Mouse (Mus musculus) neural tube, embryonic 15.5 days (tissue): ENCODE results near the gene Foxn3. TPM values are rescaled to one million over a fixed set of nuclear protein-coding genes. Genes with fewer than 3 reads are reported as not detected.

ENCODE experiments used
- ATAC-seq: fragments of 200-750 bp; cut with Nextera tagmentation; 2 replicates; pipeline ENCODE4 v1.8.0; 2017; ENCODE audit warnings: mild to moderate bottlenecking, moderate TSS enrichment, moderate library complexity; ENCODE audit not compliant: low FRiP score
- H3K27ac ChIP-seq: fragments of 300-500 bp; sonication (generic); replicated peaks from 2 replicates; pipeline ENCODE4 v1.5.1; 2015; ENCODE audit warnings: mild to moderate bottlenecking, inconsistent platforms
- H3K27me3 ChIP-seq: fragments of 300-500 bp; sonication (generic); replicated peaks from 2 replicates; pipeline ENCODE4 v1.6.1; 2015; ENCODE audit warnings: inconsistent platforms
- H3K36me3 ChIP-seq: fragments of 300-500 bp; sonication (generic); 2 replicates; pipeline ENCODE4 v1.6.1; 2015; ENCODE audit warnings: inconsistent platforms
- H3K4me1 ChIP-seq: fragments of 300-500 bp; sonication (generic); 2 replicates; pipeline ENCODE4 v1.6.1; 2015; ENCODE audit warnings: inconsistent platforms
- H3K4me2 ChIP-seq: fragments of 300-500 bp; sonication (generic); 2 replicates; pipeline ENCODE4 v1.6.1; 2015; ENCODE audit warnings: inconsistent platforms, mild to moderate bottlenecking, moderate library complexity
- H3K4me3 ChIP-seq: fragments of 300-500 bp; sonication (generic); replicated peaks from 2 replicates; pipeline ENCODE4 v1.5.1; 2015; ENCODE audit warnings: mild to moderate bottlenecking, inconsistent platforms
- H3K9ac ChIP-seq: fragments of 300-500 bp; sonication (generic); replicated peaks from 2 replicates; pipeline ENCODE4 v1.6.1; 2015; ENCODE audit warnings: mild to moderate bottlenecking, inconsistent platforms
- H3K9me3 ChIP-seq: fragments of 300-500 bp; sonication (generic); replicated peaks from 2 replicates; pipeline ENCODE4 v1.6.1; 2016; ENCODE audit warnings: inconsistent platforms
- WGBS: fragments of 180-500 bp; shearing (Covaris S2); methylation state at CpG from one replicate; pipeline ENCODE4 v1.1.7; 2015; ENCODE audit warnings: mixed read lengths; 5-methylcytosine and 5-hydroxymethylcytosine counted together
- polyA plus RNA-seq: library from polyadenylated mRNA; unstranded; fragments of >200 nt; fragmentation: Nextera tagmentation; extraction: Ambion mirVana; gene quantifications from 2 replicates; pipeline ENCODE4 v1.2.1, GENCODE M21; 2015

The Foxn3 gene
- polyA plus RNA-seq, 1 experiment from 2014 or later, result 84.4 TPM

DNA sequence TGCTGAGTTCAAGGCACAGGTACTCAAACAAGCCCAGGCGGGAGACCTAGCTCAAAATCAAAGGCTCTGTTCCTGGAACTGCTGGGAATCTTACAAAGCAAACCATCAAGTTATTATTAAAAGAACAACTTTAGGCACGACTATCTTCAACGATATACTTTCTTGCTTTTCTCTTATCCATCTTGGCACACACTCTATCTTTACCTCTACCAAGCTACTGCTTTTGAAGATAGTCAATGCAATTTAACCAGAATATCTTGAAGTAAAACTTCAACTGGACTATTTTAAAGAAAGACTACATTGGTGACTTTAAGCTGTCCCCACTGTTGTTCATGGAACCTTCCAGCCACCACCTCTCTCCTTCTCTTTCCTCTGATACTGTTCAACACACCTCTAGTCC is 185.7 kb downstream of the Foxn3 start:
- H3K27me3 ChIP-seq, result no peaks in the 10 kb centered on the region
- 0 out of 2 replicates have a peak, but pooled peaks cover 1% of the 10 kb centered on the region for H3K36me3 ChIP-seq
- no peak overlapping the region for H3K4me3 ChIP-seq
- no peak for ATAC-seq
- no peak overlapping the region for H3K27ac ChIP-seq
- H3K4me1 ChIP-seq, result peaks cover 64% of the 10 kb centered on the region
- H3K9ac ChIP-seq, result no peak overlapping the region
- H3K9me3 ChIP-seq, result no peaks in the 10 kb centered on the region
- no peak overlapping the region for H3K4me2 ChIP-seq
- 74% methylated on average over 3 of the region's 3 CpGs for WGBS

DNA sequence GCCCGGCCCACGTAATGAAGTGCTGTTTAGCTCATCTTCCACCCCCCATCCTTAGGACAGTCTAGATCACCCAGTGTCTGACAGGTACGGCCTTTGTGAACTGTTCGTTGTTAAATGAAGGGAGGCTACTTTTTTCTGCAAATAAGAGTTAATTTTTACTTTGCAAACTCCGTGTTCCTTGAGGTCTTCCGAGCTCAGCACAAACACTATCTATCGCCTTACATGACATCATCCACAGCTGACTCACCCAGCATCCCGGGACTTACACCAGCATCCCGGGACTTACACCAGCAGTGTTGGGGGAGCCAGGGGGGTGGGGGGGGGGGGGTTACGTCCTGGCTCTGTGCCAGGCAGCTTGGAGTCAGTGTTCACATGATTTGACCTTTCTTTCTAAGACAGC is 186.3 kb downstream of the Foxn3 start:
- Histone ChIP-seq H3K9me3 (no peaks in the 10 kb centered on the region), H3K27me3 (no peaks in the 10 kb centered on the region), H3K4me2 (no peak overlapping the region), H3K9ac (no peak overlapping the region), H3K4me3 (no peak overlapping the region), H3K36me3 (no peaks in the 10 kb centered on the region), H3K4me1 (peaks cover 64% of the 10 kb centered on the region), H3K27ac (no peak overlapping the region)
- WGBS, result 86% methylated on average over 10 of the region's 10 CpGs
- no peak for ATAC-seq

DNA sequence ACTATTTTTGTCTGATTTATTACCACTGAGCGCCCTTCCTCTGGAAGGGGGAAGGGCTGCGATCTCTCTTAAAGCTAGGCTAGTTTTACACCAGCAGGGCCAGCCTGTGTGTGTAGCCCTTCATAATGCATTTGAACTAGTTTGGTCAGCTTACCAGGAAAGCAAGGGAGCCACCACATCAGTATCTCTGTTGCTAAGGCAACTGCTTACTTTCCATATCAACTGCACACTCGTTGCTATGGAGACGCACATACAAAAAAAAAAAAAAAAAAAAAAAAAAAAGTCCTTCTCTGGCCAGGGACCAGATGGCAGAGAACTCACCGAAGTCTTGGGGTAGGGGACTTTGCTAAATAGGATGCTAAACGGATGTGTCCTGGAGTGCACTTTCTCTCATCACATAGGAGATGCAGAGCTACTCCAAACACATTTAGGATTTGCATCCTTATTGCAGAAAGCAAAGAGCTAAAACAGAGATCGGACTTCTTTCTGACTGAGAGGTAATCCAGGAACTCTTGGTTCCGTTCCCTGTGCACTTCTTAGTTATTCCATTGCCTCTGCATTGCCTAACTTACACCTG is 187.4 kb downstream of the Foxn3 start:
- Histone ChIP-seq H3K9me3 (no peaks in the 10 kb centered on the region), H3K9ac (no peak overlapping the region), H3K27me3 (no peaks in the 10 kb centered on the region), H3K4me1 (peaks cover 61% of the 10 kb centered on the region), H3K27ac (0 out of 2 replicates have a peak overlapping the region, but pooled peaks have one; percentile 41), H3K4me2 (no peak overlapping the region), H3K4me3 (no peak overlapping the region), H3K36me3 (no peaks in the 10 kb centered on the region)
- 60% methylated on average over 8 of the region's 8 CpGs for WGBS
- ATAC-seq, result peak; percentile 60

DNA sequence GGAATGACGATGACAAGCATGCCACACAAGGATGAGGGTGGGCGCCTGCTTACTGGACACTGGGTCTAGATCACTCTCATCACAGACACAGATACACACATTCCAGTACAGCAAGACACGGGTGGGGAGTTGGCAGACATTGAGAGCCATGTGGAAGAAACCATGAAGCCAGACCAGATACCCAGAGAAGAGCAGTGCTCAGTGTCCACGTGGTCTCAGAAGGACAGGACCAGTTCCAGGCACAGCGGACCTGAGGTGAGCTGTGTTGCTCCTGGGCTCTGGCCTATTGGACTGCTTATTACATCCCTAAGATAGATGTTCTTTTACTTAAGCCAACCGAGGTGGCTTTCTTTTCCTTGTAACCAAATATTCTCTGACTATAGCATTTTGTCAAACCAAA is 188.0 kb downstream of the Foxn3 start:
- WGBS, result 88% methylated on average over 6 of the region's 6 CpGs
- H3K4me1 ChIP-seq, result peaks cover 61% of the 10 kb centered on the region
- no peak overlapping the region for H3K4me2 ChIP-seq
- no peak overlapping the region for H3K4me3 ChIP-seq
- no peaks in the 10 kb centered on the region for H3K27me3 ChIP-seq
- no peaks in the 10 kb centered on the region for H3K36me3 ChIP-seq
- no peaks in the 10 kb centered on the region for H3K9me3 ChIP-seq
- peak; percentile 21; the same call in 1 of the 2 replicates for ATAC-seq
- no peak overlapping the region for H3K9ac ChIP-seq
- peak overlapping the region; percentile 41; the same call in 1 of the 2 replicates for H3K27ac ChIP-seq

DNA sequence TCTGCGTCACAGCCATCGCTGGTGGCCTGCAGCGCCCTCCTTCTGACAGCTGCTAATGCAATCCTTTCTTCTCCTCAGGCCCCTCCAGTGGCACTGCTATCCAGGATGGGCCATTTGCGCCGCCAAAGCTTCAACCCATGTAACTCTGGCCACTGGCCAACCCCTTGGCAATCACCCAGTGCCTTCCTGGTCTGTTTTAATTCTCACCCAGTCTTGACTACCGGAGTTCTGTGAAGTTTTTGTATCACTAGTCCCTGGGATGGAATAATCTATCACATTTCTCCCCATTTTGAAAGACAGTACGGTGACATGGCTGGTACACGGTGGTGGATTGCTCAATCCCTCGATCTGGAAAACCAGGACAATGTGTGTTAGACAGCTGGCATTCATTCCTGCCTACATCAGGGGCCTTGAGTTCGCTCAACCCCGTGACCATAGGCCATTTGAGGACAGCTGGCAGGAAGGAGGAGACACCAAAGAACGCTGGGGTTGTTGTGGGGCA is 189.2 kb downstream of the Foxn3 start:
- no peak overlapping the region for H3K9ac ChIP-seq
- H3K4me2 ChIP-seq, result no peak overlapping the region
- H3K27ac ChIP-seq, result 0 out of 2 replicates have a peak overlapping the region, but pooled peaks have one; percentile 6
- H3K36me3 ChIP-seq, result no peaks in the 10 kb centered on the region
- H3K27me3 ChIP-seq, result no peaks in the 10 kb centered on the region
- H3K9me3 ChIP-seq, result no peaks in the 10 kb centered on the region
- peaks cover 62% of the 10 kb centered on the region for H3K4me1 ChIP-seq
- H3K4me3 ChIP-seq, result no peak overlapping the region
- WGBS, result 66% methylated on average over 12 of the region's 12 CpGs
- ATAC-seq, result no peak

DNA sequence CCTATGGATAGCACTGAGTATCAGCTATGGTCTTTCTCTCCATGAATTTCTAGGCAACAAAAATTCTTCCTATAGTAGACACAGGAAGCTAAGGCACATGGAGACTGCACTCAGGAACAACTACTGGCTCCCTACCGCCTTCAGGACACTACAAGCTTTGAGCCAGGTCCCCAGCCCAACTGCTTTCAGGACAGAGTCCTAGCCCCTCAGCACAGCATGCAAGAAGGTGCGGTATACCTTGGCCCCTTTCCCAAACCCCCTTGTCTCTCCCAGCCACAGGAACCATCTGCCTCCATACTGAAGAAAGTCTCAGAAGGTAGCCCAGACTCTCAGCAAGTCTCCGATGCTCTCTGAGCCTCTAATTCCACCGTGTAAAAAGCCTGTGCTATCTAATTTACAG is 189.8 kb downstream of the Foxn3 start:
- Histone ChIP-seq H3K4me2 (no peak overlapping the region), H3K27me3 (no peaks in the 10 kb centered on the region), H3K36me3 (no peaks in the 10 kb centered on the region), H3K4me1 (peaks cover 56% of the 10 kb centered on the region), H3K4me3 (no peak overlapping the region), H3K9ac (no peak overlapping the region), H3K9me3 (no peaks in the 10 kb centered on the region), H3K27ac (0 out of 2 replicates have a peak overlapping the region, but pooled peaks have one; percentile 6)
- WGBS, result 70% methylated on average over 4 of the region's 4 CpGs
- no peak for ATAC-seq

DNA sequence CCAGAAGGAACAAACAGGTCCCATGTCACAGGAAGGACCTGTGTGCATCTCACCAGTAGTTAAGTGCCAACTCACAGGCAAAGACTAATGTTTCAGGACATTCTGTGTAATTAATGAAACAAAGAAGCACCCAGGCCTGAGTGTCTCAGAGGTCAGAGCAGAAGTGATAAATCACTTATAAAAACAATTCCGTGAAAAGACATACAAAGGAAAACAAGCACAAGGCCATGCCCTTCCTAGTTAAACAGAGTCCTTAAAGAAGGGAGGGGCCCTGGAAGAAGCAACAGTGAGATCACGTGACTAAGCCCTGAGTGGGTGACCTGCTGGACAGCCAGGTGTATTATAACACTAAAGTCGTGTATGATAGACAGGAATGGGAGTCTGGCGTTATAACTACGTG is 191.9 kb downstream of the Foxn3 start:
- Histone ChIP-seq H3K27ac (no peak overlapping the region), H3K4me1 (peaks cover 40% of the 10 kb centered on the region), H3K27me3 (no peaks in the 10 kb centered on the region), H3K36me3 (no peaks in the 10 kb centered on the region), H3K4me3 (no peak overlapping the region), H3K9ac (no peak overlapping the region), H3K4me2 (no peak overlapping the region), H3K9me3 (no peaks in the 10 kb centered on the region)
- WGBS, result 71% methylated on average over 5 of the region's 5 CpGs
- ATAC-seq, result no peak

DNA sequence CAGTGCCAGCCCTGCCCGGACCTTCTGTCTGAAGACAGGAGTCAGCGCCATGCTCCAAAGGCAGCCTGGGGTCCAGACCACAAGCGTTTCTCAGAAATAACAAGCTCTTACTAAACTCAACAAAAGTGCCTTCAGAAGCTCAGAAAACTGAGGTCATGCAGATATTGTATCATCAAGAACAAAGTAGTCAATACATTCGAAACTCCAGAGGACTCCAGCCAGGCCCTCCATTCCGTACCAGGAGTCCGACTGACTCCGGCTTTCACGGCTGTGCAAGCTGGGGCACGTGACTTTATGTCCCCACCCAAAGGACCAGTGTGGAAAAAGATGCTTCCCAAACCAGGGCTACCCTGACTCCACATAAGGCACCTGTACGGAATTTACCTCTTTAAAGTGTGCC is 195.1 kb downstream of the Foxn3 start:
- WGBS, result 93% methylated on average over 10 of the region's 10 CpGs
- Histone ChIP-seq H3K4me1 (peaks cover 18% of the 10 kb centered on the region), H3K4me3 (no peak overlapping the region), H3K27ac (no peak overlapping the region), H3K9ac (no peak overlapping the region), H3K4me2 (no peak overlapping the region), H3K36me3 (no peaks in the 10 kb centered on the region), H3K27me3 (no peaks in the 10 kb centered on the region), H3K9me3 (no peaks in the 10 kb centered on the region)
- ATAC-seq, result no peak

DNA sequence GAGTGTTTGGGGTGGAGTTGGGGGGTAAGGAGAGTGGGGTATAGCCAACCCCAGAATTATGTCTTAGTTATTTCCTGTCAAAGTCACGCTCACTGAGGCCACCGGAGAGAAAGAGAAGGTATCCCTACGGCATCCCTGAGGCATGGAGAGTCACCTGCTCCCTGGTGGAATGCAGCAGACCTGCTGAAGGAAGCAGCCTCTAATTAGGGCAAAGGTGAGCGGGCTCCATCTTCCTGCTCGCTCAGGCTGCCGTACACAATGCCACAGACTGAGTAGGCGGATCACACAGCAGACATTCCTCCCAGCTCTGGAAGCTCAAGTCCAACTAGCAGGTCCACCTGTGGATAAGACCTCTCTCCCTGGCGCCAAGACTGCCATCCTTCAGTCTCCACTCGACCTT is 197.4 kb downstream of the Foxn3 start:
- peaks cover 32% of the 10 kb centered on the region for H3K4me1 ChIP-seq
- no peaks in the 10 kb centered on the region for H3K36me3 ChIP-seq
- WGBS, result 87% methylated on average over 9 of the region's 9 CpGs
- H3K9me3 ChIP-seq, result no peaks in the 10 kb centered on the region
- no peak overlapping the region for H3K4me2 ChIP-seq
- no peak overlapping the region for H3K9ac ChIP-seq
- H3K27ac ChIP-seq, result no peak overlapping the region
- no peaks in the 10 kb centered on the region for H3K27me3 ChIP-seq
- no peak for ATAC-seq
- no peak overlapping the region for H3K4me3 ChIP-seq

DNA sequence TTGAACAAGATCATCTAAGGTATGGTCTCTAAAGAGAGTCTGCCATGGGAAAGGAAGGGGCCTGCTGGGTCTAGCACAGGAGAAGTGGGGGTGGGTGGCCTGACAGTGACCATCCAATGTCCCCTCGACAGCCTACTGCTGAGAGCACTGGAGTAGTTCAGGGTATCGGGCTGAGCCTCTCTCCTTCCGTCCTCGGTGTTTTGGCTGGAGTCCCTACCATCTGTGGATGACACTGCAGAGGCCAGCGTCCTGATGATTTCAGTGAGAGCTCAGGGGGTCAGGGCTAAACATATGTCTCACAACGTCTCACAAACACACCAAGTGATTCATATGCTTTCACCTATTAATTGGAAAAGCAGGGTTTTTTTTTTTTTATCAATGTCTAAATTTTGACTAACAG is 199.2 kb downstream of the Foxn3 start:
- Histone ChIP-seq H3K9ac (no peak overlapping the region), H3K36me3 (no peaks in the 10 kb centered on the region), H3K9me3 (no peaks in the 10 kb centered on the region), H3K27me3 (no peaks in the 10 kb centered on the region), H3K4me1 (peaks cover 21% of the 10 kb centered on the region), H3K4me2 (no peak overlapping the region), H3K27ac (no peak overlapping the region), H3K4me3 (no peak overlapping the region)
- WGBS, result 68% methylated on average over 6 of the region's 6 CpGs
- ATAC-seq, result no peak

DNA sequence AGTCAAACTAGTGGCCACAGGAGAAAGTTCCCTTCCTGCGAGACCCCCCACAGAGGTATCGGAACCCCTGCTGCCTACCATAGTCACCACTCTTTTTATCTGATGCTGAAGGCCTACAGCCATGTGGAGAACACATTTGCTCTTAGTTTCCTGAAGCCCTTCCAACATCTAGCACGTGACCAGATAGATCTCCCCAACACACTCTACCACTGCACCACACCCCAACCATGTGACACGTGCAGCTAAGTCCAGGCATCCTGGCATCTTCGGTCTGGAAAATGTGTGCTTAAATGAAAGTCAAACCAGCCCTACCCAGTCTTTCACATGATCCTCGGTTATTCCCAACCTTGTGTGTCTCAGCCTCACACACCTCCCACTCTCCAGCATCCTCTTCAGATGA is 200.4 kb downstream of the Foxn3 start:
- Histone ChIP-seq H3K27ac (no peak overlapping the region), H3K9ac (no peak overlapping the region), H3K36me3 (no peaks in the 10 kb centered on the region), H3K4me2 (no peak overlapping the region), H3K4me1 (peaks cover 20% of the 10 kb centered on the region), H3K9me3 (no peaks in the 10 kb centered on the region), H3K4me3 (no peak overlapping the region), H3K27me3 (no peaks in the 10 kb centered on the region)
- no peak for ATAC-seq
- WGBS, result 94% methylated on average over 6 of the region's 6 CpGs

DNA sequence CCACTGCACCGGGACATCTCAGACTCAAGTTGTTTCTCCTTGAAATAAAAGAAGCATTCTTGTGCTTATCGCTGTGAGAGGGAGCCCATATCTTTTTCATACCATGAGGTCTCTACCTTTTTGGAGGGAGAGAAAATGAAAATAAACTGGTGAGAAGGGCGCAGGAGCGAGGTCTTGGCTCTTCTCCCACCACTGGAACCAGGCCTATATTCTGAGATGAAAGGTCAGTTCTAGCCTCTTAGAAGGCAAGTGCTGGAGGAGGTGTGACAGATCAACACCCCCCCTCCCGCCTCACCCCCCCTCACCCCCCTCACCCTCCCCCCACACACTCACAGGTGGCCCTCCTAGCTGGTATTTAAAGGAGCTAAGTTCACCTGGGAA is 201.6 kb downstream of the Foxn3 start:
- Histone ChIP-seq H3K4me1 (peaks cover 24% of the 10 kb centered on the region), H3K27ac (no peak overlapping the region), H3K36me3 (no peaks in the 10 kb centered on the region), H3K9me3 (no peaks in the 10 kb centered on the region), H3K4me2 (no peak overlapping the region), H3K4me3 (no peak overlapping the region), H3K27me3 (no peaks in the 10 kb centered on the region), H3K9ac (no peak overlapping the region)
- no peak for ATAC-seq
- 77% methylated on average over 4 of the region's 5 CpGs for WGBS
